Mouse (Mus musculus): ENCODE data around the gene Pdk4.
A peak's percentile ranks its signal among the peaks of the same experiment; 100 is the strongest.

Pdk4 gene

GRCm38 (mm10) chr6:5495961-5496853 is at the start of gene Pdk4:
Pdk4 (minus strand) TSS chr6:5496309.
- DNase-seq, result peak; percentile 55

GRCm38 (mm10) chr6:5537855-5538365 is 41.8 kb upstream of the Pdk4 start:
- DNase-seq, result no peak

- no peak for DNase-seq
These were observed 39.6 kb upstream of the Pdk4 start for GRCm38 (mm10) chr6:5535754-5536153.

- no peak for DNase-seq
These were observed 21.0 kb upstream of the Pdk4 start for GRCm38 (mm10) chr6:5517091-5517490.

GRCm38 (mm10) chr6:5509757-5510156 is 13.6 kb upstream of the Pdk4 start:
- peak; percentile 14 for DNase-seq

- DNase-seq, result no peak
These were observed 13.2 kb upstream of the Pdk4 start for GRCm38 (mm10) chr6:5509303-5509702.

DNA sequence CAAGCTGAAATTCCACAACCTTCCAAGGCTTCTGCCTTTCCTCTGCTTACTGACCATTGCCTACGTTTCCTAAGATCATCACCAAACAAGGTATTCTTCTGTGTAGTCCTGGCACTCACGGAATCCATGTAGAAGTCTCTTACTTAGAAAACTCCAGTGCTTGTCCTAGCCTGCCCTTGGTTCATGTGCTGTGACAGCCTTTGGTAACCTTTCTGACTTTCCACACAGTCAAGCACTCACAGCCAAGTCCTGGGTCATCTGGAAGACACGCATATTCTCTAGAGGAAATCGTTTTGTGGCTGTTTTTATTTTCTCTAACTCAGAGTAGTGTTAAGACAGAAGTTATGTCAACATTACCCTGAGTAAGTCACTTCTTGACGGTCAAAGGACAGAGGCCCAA is 11.7 kb upstream of the Pdk4 start:
- DNase-seq, result no peak

GRCm38 (mm10) chr6:5506271-5506670 is 10.2 kb upstream of the Pdk4 start:
- no peak for DNase-seq

DNA sequence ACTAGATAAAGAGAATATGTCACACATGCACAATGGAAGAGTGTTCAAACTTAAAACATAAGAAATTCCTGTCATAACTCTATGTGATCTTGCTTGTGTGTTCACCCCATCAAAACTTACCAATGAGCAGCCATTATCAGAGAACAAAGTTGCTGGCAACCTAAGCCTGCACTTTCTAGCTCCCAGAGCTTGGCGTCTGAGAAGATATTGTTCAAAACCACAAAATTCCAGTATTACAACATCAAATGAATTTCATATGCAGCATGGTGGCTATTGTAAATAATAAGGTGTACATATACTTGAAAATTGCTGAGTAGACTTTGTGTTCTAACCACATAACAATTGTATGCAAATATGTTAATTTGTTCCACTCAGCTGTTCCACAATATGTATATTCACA is 6.7 kb upstream of the Pdk4 start:
- DNase-seq, result no peak

DNA sequence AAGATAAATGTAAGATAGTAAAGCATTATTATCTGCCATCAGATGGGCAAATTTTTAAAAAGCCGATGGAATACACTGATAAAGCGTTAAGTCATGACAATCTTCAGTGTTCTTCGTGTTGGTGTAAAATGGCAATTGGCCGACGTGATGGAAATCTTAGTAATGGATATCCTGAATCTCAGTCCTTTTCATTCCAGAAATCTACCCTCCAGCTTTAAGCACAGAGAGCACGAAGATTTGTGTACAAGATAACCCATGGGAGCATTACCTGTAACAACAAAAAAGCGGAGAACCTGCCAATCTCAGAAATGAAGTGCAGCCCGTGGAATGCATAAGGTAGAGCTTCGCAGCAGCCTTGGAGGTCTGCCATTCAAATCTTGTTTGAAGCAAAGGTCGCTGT is 5.4 kb upstream of the Pdk4 start:
- DNase-seq, result no peak

GRCm38 (mm10) chr6:5498740-5499139 is 2.6 kb upstream of the Pdk4 start:
- no peak for DNase-seq

GRCm38 (mm10) chr6:5496854-5497235 is 736 bp upstream of the Pdk4 start:
- no peak for DNase-seq

DNA sequence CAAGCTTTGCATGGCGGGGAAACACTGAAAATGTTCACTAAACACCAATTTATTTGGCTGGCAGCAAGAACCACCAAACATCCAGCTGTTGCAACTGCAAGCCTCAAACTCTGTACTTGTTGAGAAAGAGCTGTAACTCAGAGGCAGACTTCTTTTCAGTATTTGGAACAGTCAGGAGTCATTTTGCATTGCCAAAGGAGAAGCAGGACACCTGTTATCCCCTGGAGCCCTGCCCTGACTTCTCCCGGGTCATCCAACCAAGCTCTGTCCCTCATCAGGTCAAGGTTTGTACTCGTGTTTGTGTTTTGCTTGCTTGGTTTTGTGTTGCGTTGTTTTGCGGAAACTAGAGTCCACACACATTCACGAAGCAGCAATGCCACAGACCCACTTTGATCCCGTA is 11.1 kb downstream of the Pdk4 start:
- no peak for DNase-seq

DNA sequence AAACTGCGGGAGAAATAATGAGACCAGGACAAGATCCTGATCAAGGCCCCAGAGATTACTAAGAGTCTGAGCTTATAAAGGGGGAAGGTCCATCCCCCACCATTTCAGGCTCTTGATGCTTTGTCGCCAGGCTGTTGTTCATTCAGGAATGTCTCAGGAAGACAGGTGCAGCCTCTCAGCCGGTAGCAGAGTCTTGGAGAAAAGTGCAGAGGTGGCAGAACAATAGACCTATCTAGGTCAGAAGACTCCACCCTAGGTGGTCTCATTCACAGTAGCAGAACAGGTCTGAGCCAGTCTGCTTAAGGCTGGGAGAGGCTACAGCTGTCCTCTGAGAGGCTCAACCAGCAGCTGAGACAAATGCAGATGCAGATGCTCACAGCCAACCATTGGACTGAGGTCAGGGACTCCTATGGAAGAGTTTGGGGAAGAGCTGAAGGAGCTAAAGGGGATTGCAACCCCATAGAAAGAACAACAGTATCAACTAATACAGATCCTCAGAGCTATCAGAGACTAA is 13.8 kb downstream of the Pdk4 start:
- no peak for DNase-seq

GRCm38 (mm10) chr6:5481066-5481465 is 15.0 kb downstream of the Pdk4 start:
- no peak for DNase-seq

DNA sequence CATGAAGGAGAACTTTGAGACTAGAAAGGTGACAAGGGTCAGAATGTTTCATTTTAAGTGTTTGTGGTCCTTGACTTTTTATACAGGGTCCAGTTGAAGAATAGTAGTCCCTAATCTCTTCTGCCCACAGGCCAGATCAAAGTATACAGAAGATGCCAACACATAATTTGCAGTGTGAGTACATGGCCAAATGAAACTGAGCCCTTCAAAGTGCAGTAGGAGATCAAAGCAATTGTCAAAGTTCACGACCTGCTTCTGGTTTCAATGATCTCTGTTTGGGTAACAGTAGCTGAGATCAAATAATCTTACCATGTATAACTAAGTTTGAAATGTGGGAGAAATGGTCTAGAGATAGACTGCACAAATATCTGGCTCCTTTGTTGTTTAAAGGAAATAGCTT is 22.1 kb downstream of the Pdk4 start:
- no peak for DNase-seq

- no peak for DNase-seq
These were observed 23.4 kb downstream of the Pdk4 start for GRCm38 (mm10) chr6:5472692-5473091.

- no peak for DNase-seq
These were observed 25.4 kb downstream of the Pdk4 start for GRCm38 (mm10) chr6:5470480-5471318.

DNA sequence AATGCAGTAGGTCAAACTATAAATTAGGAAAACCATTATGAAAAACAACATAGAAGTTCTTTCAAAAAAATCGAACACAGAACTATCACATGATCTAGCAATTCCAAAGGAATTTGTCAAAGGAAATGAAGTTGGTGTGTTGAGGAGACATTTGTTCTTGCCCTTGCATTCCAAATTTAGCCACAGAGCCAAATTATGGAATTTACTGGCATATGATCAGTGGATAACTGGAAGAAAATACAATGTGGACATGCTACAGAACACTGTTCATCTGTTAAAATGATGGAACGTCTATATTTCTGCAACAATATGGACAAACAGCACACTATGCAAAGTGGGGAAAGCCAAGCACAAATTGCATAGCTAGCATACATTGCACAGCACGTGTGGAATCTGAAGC is 40.3 kb downstream of the Pdk4 start:
- DNase-seq, result no peak

DNA sequence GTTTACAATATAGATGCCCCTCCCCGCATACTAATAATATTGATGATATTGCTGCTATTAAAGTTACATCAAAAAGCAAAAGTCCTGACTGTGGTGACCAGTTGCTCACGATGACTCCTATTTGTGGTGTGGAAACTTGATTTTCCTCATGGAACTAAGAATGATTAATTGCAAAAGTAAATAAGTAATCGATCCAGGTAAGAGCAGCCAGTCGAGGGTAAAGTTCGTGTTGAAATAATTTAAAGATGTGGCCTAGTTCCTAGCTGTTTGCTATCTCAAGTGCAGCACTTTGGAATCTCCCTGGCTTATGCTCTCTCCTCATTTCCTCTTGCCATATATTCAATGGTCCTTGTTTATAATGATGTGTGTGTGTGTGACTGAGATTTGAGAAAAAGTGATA is 46.2 kb downstream of the Pdk4 start:
- no peak for DNase-seq

DNA sequence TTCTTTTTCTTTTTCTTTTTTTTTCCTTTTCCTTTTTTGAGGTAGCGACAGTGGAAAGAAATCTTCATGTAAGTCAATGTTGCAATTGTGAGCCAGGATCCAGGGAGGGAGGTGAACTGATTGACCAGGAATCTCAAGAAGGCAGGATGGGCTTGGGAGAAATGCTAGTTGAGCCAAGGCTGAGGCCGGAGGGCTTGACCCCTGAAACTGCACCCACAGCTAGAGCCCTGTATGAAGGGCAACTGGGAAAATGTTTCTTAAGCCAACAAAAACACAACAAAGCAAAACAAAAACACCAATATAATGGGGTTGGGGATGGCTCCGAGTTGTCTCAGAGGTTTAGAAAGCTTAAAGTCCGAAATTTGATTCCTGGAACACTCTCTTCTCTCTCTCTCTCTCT is 47.7 kb downstream of the Pdk4 start:
- DNase-seq, result no peak

DNA sequence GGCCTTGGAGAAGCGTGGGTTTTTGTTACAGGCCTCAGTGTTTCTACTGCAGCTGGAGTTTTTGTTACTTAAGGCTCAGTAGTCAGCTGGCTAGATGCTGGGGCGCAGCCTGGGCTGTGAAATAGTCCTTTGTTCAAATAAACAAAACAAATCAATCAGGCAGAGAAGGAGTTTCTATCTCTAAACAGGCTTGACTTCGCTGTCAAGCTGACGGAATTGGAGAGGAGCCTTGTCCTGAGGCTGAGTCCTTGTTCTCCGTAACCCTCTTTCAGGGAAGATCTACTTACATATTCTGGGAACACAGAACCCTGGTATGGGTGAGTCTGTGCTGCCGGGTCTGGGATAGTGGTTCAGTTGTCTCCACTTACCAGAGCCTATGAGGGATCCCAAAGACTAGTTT is 48.6 kb downstream of the Pdk4 start:
- DNase-seq, result no peak

DNA sequence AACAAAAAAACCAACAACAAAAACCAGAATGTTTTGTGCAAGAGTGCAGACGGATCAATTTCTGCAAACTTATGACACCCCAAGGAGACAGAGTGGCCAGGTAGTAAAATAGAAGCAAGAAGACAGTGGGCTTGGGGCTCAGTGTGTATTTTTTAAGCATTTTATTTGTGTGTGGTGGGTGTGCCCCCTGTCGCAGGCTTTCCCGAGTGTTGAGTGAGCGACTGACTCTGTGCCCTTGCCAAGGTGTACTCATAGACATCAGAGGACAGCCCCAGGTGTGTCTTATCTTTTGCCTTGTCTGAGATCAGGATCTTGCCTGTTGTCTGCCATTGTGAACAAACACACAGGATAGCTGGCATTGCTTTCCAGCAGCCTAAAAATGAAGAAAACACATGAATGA is 49.1 kb downstream of the Pdk4 start:
- no peak for DNase-seq
